Comparison of ENCODE assay signal across 17 mouse cellular contexts in genomic region chr5:53148960-53149685, GRCm38 (mm10).
DNase-seq lines count a peak whose midpoint lies in the region; ATAC-seq and TF ChIP-seq lines count a peak whose summit lies in the region.
"Had no signal": no experiment of that assay in that cellular context is flagged by ENCODE, and none has a peak within 500 bp of the region (broad histone marks: within the 10 kb centered on the region; RNA-seq: fewer than 3 reads in every experiment).

No protein-coding gene starts in this region.

- no peak overlapping the region for H3K4me3 ChIP-seq in hindbrain, postnatal 0 days (ENCODE audit: low read length)
- H3K4me3 ChIP-seq in hindbrain, embryonic 13.5 days, result no peak overlapping the region
- H3K4me3 ChIP-seq: heart, embryonic 15.5 days; limb, embryonic 12.5 days; liver, embryonic 15.5 days; midbrain, embryonic 12.5 days had no signal

- peak overlapping the region; percentile 36; the same call in 1 of the 2 replicates for H3K27ac ChIP-seq in hindbrain, postnatal 0 days
- no peak overlapping the region for H3K27ac ChIP-seq in hindbrain, embryonic 13.5 days
- H3K27ac ChIP-seq: heart, embryonic 15.5 days; limb, embryonic 12.5 days; liver, embryonic 15.5 days; midbrain, embryonic 12.5 days had no signal

- no peaks in the 10 kb centered on the region for H3K9me3 ChIP-seq in hindbrain, postnatal 0 days (ENCODE audit: low read length)
- no peaks in the 10 kb centered on the region for H3K9me3 ChIP-seq in hindbrain, embryonic 13.5 days
- H3K9me3 ChIP-seq: heart, embryonic 15.5 days; limb, embryonic 12.5 days; liver, embryonic 15.5 days; midbrain, embryonic 12.5 days had no signal

- no peak for TF ChIP-seq CTCF in hindbrain, postnatal 0 days (IDR thresholded peaks at IDR 0.05; ENCODE audit: low read depth)
- no peak for TF ChIP-seq CTCF in brain, embryonic 14.5 days (IDR thresholded peaks at IDR 0.05; ENCODE audit: borderline replicate concordance, extremely low read depth, insufficient read depth, insufficient read length)

- no peak overlapping the region for H3K4me2 ChIP-seq in hindbrain, postnatal 0 days (ENCODE audit: low read depth, low read length)
- no peak overlapping the region for H3K4me2 ChIP-seq in hindbrain, embryonic 13.5 days
- H3K4me2 ChIP-seq: heart, embryonic 15.5 days; limb, embryonic 12.5 days; liver, embryonic 15.5 days; midbrain, embryonic 12.5 days had no signal

- WGBS in hindbrain, postnatal 0 days, result 73% methylated on average over 7 of the region's 7 CpGs
- WGBS in hindbrain, embryonic 13.5 days, result 91% methylated on average over 7 of the region's 7 CpGs

- no peaks in the 10 kb centered on the region for H3K27me3 ChIP-seq in hindbrain, postnatal 0 days (ENCODE audit: insufficient read depth, low read length)
- no peaks in the 10 kb centered on the region for H3K27me3 ChIP-seq in hindbrain, embryonic 13.5 days
- H3K27me3 ChIP-seq: CH12.LX; heart, embryonic 15.5 days; limb, embryonic 12.5 days; liver, embryonic 15.5 days; Patski had no signal

- DNase-seq in hindbrain, postnatal 0 days (ENCODE audit: low spot score), result peak; percentile 58
- peak; percentile 53 for DNase-seq in brain, embryonic 14.5 days (ENCODE audit: low read depth)
- peak; percentile 87 for DNase-seq in cerebellum, adult 11-12 months
- peak; percentile 80 for DNase-seq in gastrocnemius, adult 18-20 months (ENCODE audit: low spot score)
- no peak for DNase-seq in thymus, postnatal 36 days
- no peak for DNase-seq in testis, postnatal 14 days (ENCODE audit: low spot score)
- DNase-seq: kidney, postnatal 14 days; lung, postnatal 4 days; thymus, postnatal 25 days had no signal

- peak; percentile 88 for ATAC-seq in hindbrain, postnatal 0 days
- no peak for ATAC-seq in hindbrain, embryonic 13.5 days (ENCODE audit: low FRiP score)
- no peak for ATAC-seq in inflammation-experienced regulatory T-cells, adult 6 months
- ATAC-seq: Patski had no signal

- no peaks in the 10 kb centered on the region for H3K36me3 ChIP-seq in hindbrain, postnatal 0 days (ENCODE audit: insufficient read depth, low read length)
- no peaks in the 10 kb centered on the region for H3K36me3 ChIP-seq in hindbrain, embryonic 13.5 days
- H3K36me3 ChIP-seq: heart, embryonic 15.5 days; limb, embryonic 12.5 days; liver, embryonic 15.5 days; midbrain, embryonic 12.5 days had no signal

- no peak for TF ChIP-seq POLR2A in brain, embryonic 14.5 days (IDR thresholded peaks at IDR 0.05; ENCODE audit: borderline replicate concordance, extremely low read depth, insufficient read depth, insufficient read length, poor library complexity, severe bottlenecking)

- H3K4me1 ChIP-seq in hindbrain, postnatal 0 days (ENCODE audit: insufficient read depth, low read length), result no peaks in the 10 kb centered on the region; the same call in 1 of the 2 replicates
- peaks cover 19% of the 10 kb centered on the region for H3K4me1 ChIP-seq in hindbrain, embryonic 13.5 days (replicated peaks)
- H3K4me1 ChIP-seq: liver, embryonic 15.5 days had no signal

- no peak overlapping the region for H3K9ac ChIP-seq in hindbrain, postnatal 0 days (replicated peaks; ENCODE audit: low read length)
- H3K9ac ChIP-seq in hindbrain, embryonic 13.5 days, result no peak overlapping the region
- H3K9ac ChIP-seq: heart, embryonic 15.5 days; limb, embryonic 12.5 days; liver, embryonic 15.5 days; midbrain, embryonic 12.5 days had no signal

Comparison
In these comparisons a context has a peak if more than half of its experiments do, and no peak if none do; other contexts are left out.
1. DNase-seq: peak in hindbrain, postnatal 0 days (single experiment), brain, embryonic 14.5 days (single experiment), cerebellum, adult 11-12 months (single experiment) and gastrocnemius, adult 18-20 months (single experiment); none in thymus, postnatal 36 days (0 of 2) and testis, postnatal 14 days (single experiment).